Mouse (Mus musculus): ENCODE measurements at regions not wholly inside any gene's neighbourhood (a gene's known extent, or its start where the extent isn't known, plus 50 kb on each side); places are given as distances from the start of the nearest gene placed in this dataset.

GRCm38 (mm10) chr8:102938771-102939170 lies 153.3 kb upstream of the Cdh11 start:
- TF ChIP-seq CTCF (IDR thresholded peaks at IDR 0.05; ENCODE audit: control insufficient read depth, insufficient read depth, insufficient read length), result no peak
- TF ChIP-seq MYOD1 (IDR thresholded peaks at IDR 0.05; ENCODE audit: control insufficient read depth, insufficient read length, low read depth), result no peak
- TF ChIP-seq USF1 (IDR thresholded peaks at IDR 0.05; ENCODE audit: low read depth), result no peak
- TF ChIP-seq MAX (IDR thresholded peaks at IDR 0.05), result no peak

Data from C2C12 (cell line).